Mouse (Mus musculus): ENCODE data around the gene Rho. TPM values are rescaled to one million over a fixed set of nuclear protein-coding genes. Genes with fewer than 3 reads are reported as not detected.

The Rho gene
- polyA plus RNA-seq, 1 experiment from 2014 or later: 0.17 TPM

Other genes starting within 250 kb of the Rho start
- 1.6 and 1.9 TPM in 2 replicates for gene Tmem40, start 169.3 kb upstream of the Rho start, polyA plus RNA-seq (2016; fragmentation: Nextera tagmentation; extraction: Ambion mirVana)
- 56.3 and 57.3 TPM in 2 replicates for gene Cand2, start 157.2 kb upstream of the Rho start, polyA plus RNA-seq (2016; fragmentation: Nextera tagmentation; extraction: Ambion mirVana)
- 1,558 and 1,869 TPM in 2 replicates for gene Rpl32, start 123.0 kb upstream of the Rho start, polyA plus RNA-seq (2016; fragmentation: Nextera tagmentation; extraction: Ambion mirVana)
- 1.7 and 2.2 TPM in 2 replicates for gene Efcab12, start 93.3 kb upstream of the Rho start, polyA plus RNA-seq (2016; fragmentation: Nextera tagmentation; extraction: Ambion mirVana)
- gene Mbd4, start 78.4 kb upstream of the Rho start, polyA plus RNA-seq (2016; fragmentation: Nextera tagmentation; extraction: Ambion mirVana): 29.6 and 32.3 TPM in 2 replicates
- 26.8 and 29.6 TPM in 2 replicates for gene Ift122, start 78.3 kb upstream of the Rho start, polyA plus RNA-seq (2016; fragmentation: Nextera tagmentation; extraction: Ambion mirVana)
- not detected in 2 replicates for gene H1foo, start 13.2 kb downstream of the Rho start, polyA plus RNA-seq (2016; fragmentation: Nextera tagmentation; extraction: Ambion mirVana)
- gene Plxnd1, start 63.3 kb downstream of the Rho start, polyA plus RNA-seq (2016; fragmentation: Nextera tagmentation; extraction: Ambion mirVana): 18.1 and 18.9 TPM in 2 replicates